Mouse (Mus musculus) thymus, adult 2 months (tissue): Measurements from ENCODE around the gene 8030474K03Rik.

Experiments
- CTCF ChIP-seq: fragments of 200-500 bp; IDR thresholded peaks from 2 replicates; pipeline ENCODE4 v1.5.1; 2012; ENCODE audit warnings: mild to moderate bottlenecking, control low read depth, low read length, moderate library complexity, borderline replicate concordance; ENCODE audit not compliant: control insufficient read depth, poor library complexity, insufficient read depth; ENCODE audit errors: extremely low read depth
- POLR2A ChIP-seq: fragments of 200-500 bp; IDR thresholded peaks from 2 replicates; pipeline ENCODE4 v1.6.1; 2012; ENCODE audit warnings: mild to moderate bottlenecking, low read length, control low read depth, moderate library complexity; ENCODE audit not compliant: control insufficient read depth, poor library complexity, insufficient read depth; ENCODE audit errors: extremely low read depth

DNA sequence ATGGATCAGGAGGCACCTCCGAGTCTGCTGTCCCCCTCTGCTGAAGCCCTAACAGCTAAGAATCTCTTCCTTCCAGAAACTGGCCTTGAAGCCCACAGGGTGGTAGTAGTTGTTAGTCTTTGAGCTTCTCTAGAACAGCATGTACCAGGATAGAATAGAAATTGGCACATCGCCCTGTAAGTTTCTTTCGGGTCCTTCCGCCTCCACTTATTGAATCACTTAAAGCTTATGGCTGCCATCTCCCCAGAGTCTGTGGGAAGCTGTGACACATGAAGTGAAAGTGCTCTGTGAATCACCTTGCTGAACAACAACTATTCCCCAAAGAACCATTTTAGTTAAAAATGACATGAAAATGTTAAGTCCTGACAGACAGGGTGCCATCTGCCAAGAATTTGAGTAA lies 29.3 kb upstream of the 8030474K03Rik start:
- no peak for TF ChIP-seq CTCF
- TF ChIP-seq POLR2A: no peak
